Mouse (Mus musculus) cerebellum, adult 2 months (tissue): Measurements from ENCODE around the gene Cplx3.

ENCODE experiments used
- CTCF ChIP-seq: fragments of 200-500 bp; IDR thresholded peaks from 2 replicates; pipeline ENCODE4 v1.5.1; 2011; ENCODE audit warnings: low read depth, mild to moderate bottlenecking, control low read depth, low read length, moderate library complexity, borderline replicate concordance; ENCODE audit not compliant: insufficient read depth
- POLR2A ChIP-seq: fragments of 200-500 bp; IDR thresholded peaks from 2 replicates; pipeline ENCODE4 v1.6.1; 2011; ENCODE audit warnings: low read length, control low read depth, borderline replicate concordance; ENCODE audit not compliant: insufficient read depth

- TF ChIP-seq CTCF (no peak), POLR2A (no peak)
These were observed 31.8 kb upstream of the Cplx3 start for GRCm38 (mm10) chr9:57637741-57638322.
